Mouse (Mus musculus) embryonic facial prominence, embryonic 14.5 days (tissue): ENCODE measurements at regions not wholly inside any gene's neighbourhood (a gene's known extent, or its start where the extent isn't known, plus 50 kb on each side); places are given as distances from the start of the nearest gene placed in this dataset.

Source experiments
- ATAC-seq: fragments of 200-750 bp; cut with Nextera tagmentation; 2 replicates; pipeline ENCODE4 v1.8.0; 2017; ENCODE audit warnings: low read depth, moderate number of reproducible peaks, moderate TSS enrichment
- DNase-seq: peaks from one replicate; pipeline ENCODE4 v3.0.0-alpha.2; 2015; ENCODE audit warnings: low spot score
- H3K27ac ChIP-seq: fragments of 300-500 bp; sonication (generic); replicated peaks from 2 replicates; pipeline ENCODE4 v1.5.1; 2014; ENCODE audit warnings: low read depth, mild to moderate bottlenecking, low read length, moderate library complexity
- H3K27me3 ChIP-seq: fragments of 300-500 bp; sonication (generic); replicated peaks from 2 replicates; pipeline ENCODE4 v1.6.1; 2014; ENCODE audit warnings: low read length; ENCODE audit not compliant: control insufficient read depth, insufficient read depth
- H3K36me3 ChIP-seq: fragments of 300-500 bp; sonication (generic); 2 replicates; pipeline ENCODE4 v1.6.1; 2014; ENCODE audit warnings: low read length, mixed read lengths; ENCODE audit not compliant: control insufficient read depth, insufficient read depth
- H3K4me1 ChIP-seq: fragments of 300-500 bp; sonication (generic); 2 replicates; pipeline ENCODE4 v1.6.1; 2014; ENCODE audit warnings: antibody characterized with exemption, low read length; ENCODE audit not compliant: control insufficient read depth, insufficient read depth
- H3K4me2 ChIP-seq: fragments of 300-500 bp; sonication (generic); 2 replicates; pipeline ENCODE4 v1.6.1; 2014; ENCODE audit warnings: low read depth, mild to moderate bottlenecking, low read length, moderate library complexity, mixed read lengths
- H3K4me3 ChIP-seq: fragments of 300-500 bp; sonication (generic); 2 replicates; pipeline ENCODE4 v1.5.1; 2014; ENCODE audit warnings: low read depth, mild to moderate bottlenecking, low read length
- H3K9ac ChIP-seq: fragments of 300-500 bp; sonication (generic); 2 replicates; pipeline ENCODE4 v1.6.1; 2014; ENCODE audit warnings: low read depth, mild to moderate bottlenecking, low read length, moderate library complexity, mixed read lengths
- H3K9me3 ChIP-seq: fragments of 300-500 bp; sonication (generic); 2 replicates; pipeline ENCODE4 v1.6.1; 2016; ENCODE audit warnings: low read length; ENCODE audit not compliant: control insufficient read depth
- WGBS: fragments of 180-500 bp; shearing (Covaris S2); extraction: QIAGEN DNeasy Blood & Tissue Kit; methylation state at CpG from one replicate; pipeline ENCODE4 v1.1.7; 2014; 5-methylcytosine and 5-hydroxymethylcytosine counted together

- no peaks in the 10 kb centered on the region for H3K9me3 ChIP-seq
- no peaks in the 10 kb centered on the region for H3K4me1 ChIP-seq
- H3K36me3 ChIP-seq: no peaks in the 10 kb centered on the region
- H3K4me3 ChIP-seq: no peak overlapping the region
- no peak overlapping the region for H3K4me2 ChIP-seq
- no peak overlapping the region for H3K27ac ChIP-seq
- H3K27me3 ChIP-seq: no peaks in the 10 kb centered on the region
- DNase-seq (no peak), ATAC-seq (no peak)
- 4% methylated on average over 1 of the region's 1 CpGs for WGBS
- H3K9ac ChIP-seq: no peak overlapping the region
These were observed 169.6 kb downstream of the Cep170 start for GRCm38 (mm10) chr1:176644248-176644647.

GRCm38 (mm10) chr1:176623171-176623570 is 190.7 kb downstream of the Cep170 start:
- H3K4me3 ChIP-seq: no peak overlapping the region
- no peak overlapping the region for H3K27ac ChIP-seq
- H3K9me3 ChIP-seq: no peaks in the 10 kb centered on the region
- no peak overlapping the region for H3K4me2 ChIP-seq
- no peaks in the 10 kb centered on the region for H3K36me3 ChIP-seq
- H3K4me1 ChIP-seq: no peaks in the 10 kb centered on the region
- DNase-seq (no peak), ATAC-seq (no peak)
- no peak overlapping the region for H3K9ac ChIP-seq
- no peaks in the 10 kb centered on the region for H3K27me3 ChIP-seq
- 86% methylated on average over 4 of the region's 4 CpGs for WGBS

GRCm38 (mm10) chr1:176622213-176622612 is 191.7 kb downstream of the Cep170 start:
- Histone ChIP-seq H3K27ac (no peak overlapping the region), H3K4me3 (no peak overlapping the region), H3K27me3 (no peaks in the 10 kb centered on the region), H3K4me1 (no peaks in the 10 kb centered on the region), H3K9ac (no peak overlapping the region), H3K4me2 (no peak overlapping the region), H3K9me3 (no peaks in the 10 kb centered on the region), H3K36me3 (no peaks in the 10 kb centered on the region)
- WGBS: 88% methylated on average over 5 of the region's 5 CpGs
- ATAC-seq: no peak
- DNase-seq: no peak

GRCm38 (mm10) chr1:176621285-176621684 is 192.6 kb downstream of the Cep170 start:
- H3K9ac ChIP-seq: no peak overlapping the region
- no peaks in the 10 kb centered on the region for H3K4me1 ChIP-seq
- ATAC-seq (no peak), DNase-seq (no peak)
- H3K4me3 ChIP-seq: no peak overlapping the region
- no peaks in the 10 kb centered on the region for H3K36me3 ChIP-seq
- no peaks in the 10 kb centered on the region for H3K27me3 ChIP-seq
- H3K9me3 ChIP-seq: no peaks in the 10 kb centered on the region
- WGBS: 86% methylated on average over 2 of the region's 2 CpGs
- no peak overlapping the region for H3K27ac ChIP-seq
- no peak overlapping the region for H3K4me2 ChIP-seq

- no peaks in the 10 kb centered on the region for H3K4me1 ChIP-seq
- no peak overlapping the region for H3K4me3 ChIP-seq
- 79% methylated on average over 4 of the region's 4 CpGs for WGBS
- no peak for DNase-seq
- no peaks in the 10 kb centered on the region for H3K27me3 ChIP-seq
- H3K36me3 ChIP-seq: no peaks in the 10 kb centered on the region
- no peak for ATAC-seq
- no peaks in the 10 kb centered on the region for H3K9me3 ChIP-seq
- H3K27ac ChIP-seq: no peak overlapping the region
- no peak overlapping the region for H3K4me2 ChIP-seq
- no peak overlapping the region for H3K9ac ChIP-seq
These were observed 195.0 kb downstream of the Cep170 start for GRCm38 (mm10) chr1:176618896-176619295.

GRCm38 (mm10) chr1:176615673-176616072 is 198.2 kb downstream of the Cep170 start:
- Histone ChIP-seq H3K9me3 (no peaks in the 10 kb centered on the region), H3K9ac (no peak overlapping the region), H3K4me2 (no peak overlapping the region), H3K27ac (no peak overlapping the region), H3K36me3 (no peaks in the 10 kb centered on the region), H3K4me3 (no peak overlapping the region), H3K27me3 (no peaks in the 10 kb centered on the region), H3K4me1 (no peaks in the 10 kb centered on the region)
- ATAC-seq: no peak
- WGBS: 62% methylated on average over 2 of the region's 2 CpGs
- DNase-seq: no peak

GRCm38 (mm10) chr1:176594312-176594711 is 219.6 kb downstream of the Cep170 start:
- no peak for ATAC-seq
- 70% methylated on average over 2 of the region's 2 CpGs for WGBS

GRCm38 (mm10) chr1:176588144-176588543 is 225.7 kb downstream of the Cep170 start:
- Histone ChIP-seq H3K9me3 (no peaks in the 10 kb centered on the region), H3K4me1 (no peaks in the 10 kb centered on the region), H3K4me3 (no peak overlapping the region), H3K9ac (no peak overlapping the region), H3K4me2 (no peak overlapping the region), H3K36me3 (no peaks in the 10 kb centered on the region), H3K27me3 (no peaks in the 10 kb centered on the region), H3K27ac (no peak overlapping the region)
- no peak for DNase-seq
- 41% methylated on average over 2 of the region's 2 CpGs for WGBS
- no peak for ATAC-seq

More at GRCm38 (mm10) chr1:176594312-176594711, 219.6 kb downstream of the Cep170 start:
- H3K9ac ChIP-seq: no peak overlapping the region
- H3K27me3 ChIP-seq: no peaks in the 10 kb centered on the region
- H3K4me2 ChIP-seq: no peak overlapping the region
- no peak for DNase-seq
- H3K36me3 ChIP-seq: no peaks in the 10 kb centered on the region
- H3K4me1 ChIP-seq: no peaks in the 10 kb centered on the region
- H3K9me3 ChIP-seq: no peaks in the 10 kb centered on the region
- H3K4me3 ChIP-seq: no peak overlapping the region
- no peak overlapping the region for H3K27ac ChIP-seq

GRCm38 (mm10) chr1:176573703-176574102 is 240.2 kb downstream of the Cep170 start:
- ATAC-seq (no peak), DNase-seq (no peak)

More at GRCm38 (mm10) chr1:176573703-176574102, 240.2 kb downstream of the Cep170 start:
- Histone ChIP-seq H3K9ac (no peak overlapping the region), H3K36me3 (no peaks in the 10 kb centered on the region), H3K27me3 (no peaks in the 10 kb centered on the region), H3K4me3 (no peak overlapping the region), H3K4me1 (no peaks in the 10 kb centered on the region), H3K9me3 (no peaks in the 10 kb centered on the region), H3K4me2 (no peak overlapping the region), H3K27ac (no peak overlapping the region)
- WGBS: 24% methylated on average over 1 of the region's 1 CpGs
